Mouse (Mus musculus): ENCODE data around the gene Arx.

Gene Arx

DNA sequence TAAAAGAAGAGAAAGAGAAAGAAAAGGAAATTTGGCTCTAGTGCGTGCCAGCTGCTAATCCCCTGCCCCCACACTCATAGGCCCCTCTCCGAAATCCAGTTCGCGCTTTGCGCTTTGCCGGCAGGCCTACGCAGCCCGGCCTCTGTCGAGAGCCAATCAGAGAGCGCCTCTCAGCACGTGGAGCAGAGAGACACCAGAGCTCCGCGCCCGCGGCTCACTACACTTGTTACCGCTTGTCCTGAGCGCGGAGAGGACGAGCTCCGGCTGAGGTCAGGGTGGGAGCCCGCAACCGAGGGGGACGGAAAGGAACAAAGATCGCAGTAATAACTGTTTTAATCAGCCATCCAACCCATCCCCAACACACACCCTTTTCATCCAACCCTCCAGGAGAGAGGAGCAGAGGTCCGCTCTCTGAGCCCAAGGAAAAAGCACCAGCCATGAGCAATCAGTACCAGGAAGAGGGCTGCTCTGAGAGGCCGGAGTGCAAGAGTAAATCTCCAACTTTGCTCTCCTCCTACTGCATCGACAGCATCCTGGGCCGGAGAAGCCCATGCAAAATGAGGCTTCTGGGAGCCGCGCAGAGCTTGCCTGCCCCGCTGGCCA is at the start of gene Arx:
Gene Arx, plus strand, starts transcription at position 155 of the 603 bp plus-strand sequence.
- no peak for DNase-seq (ENCODE audit: low spot score)

DNA sequence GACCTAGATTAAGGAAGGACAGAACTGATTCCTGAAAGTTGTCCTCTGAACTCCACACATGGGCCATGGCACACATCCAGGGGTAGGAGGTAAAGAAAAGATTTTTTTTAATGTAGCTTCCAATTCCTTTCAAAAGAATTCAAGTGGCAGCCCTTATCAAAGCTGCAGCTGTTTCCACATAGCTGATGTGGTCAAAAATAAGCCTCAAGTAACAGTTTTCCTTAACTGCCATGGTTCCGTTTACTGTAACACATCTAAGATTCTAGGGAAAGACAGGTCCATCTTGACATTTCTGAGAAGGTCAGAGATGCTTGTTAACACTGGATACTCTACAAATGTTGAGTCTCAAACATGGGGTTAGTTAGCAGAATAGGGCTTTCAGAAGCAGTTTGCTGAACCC is 34.9 kb upstream of the Arx start:
- DNase-seq (ENCODE audit: low spot score), result no peak

DNA sequence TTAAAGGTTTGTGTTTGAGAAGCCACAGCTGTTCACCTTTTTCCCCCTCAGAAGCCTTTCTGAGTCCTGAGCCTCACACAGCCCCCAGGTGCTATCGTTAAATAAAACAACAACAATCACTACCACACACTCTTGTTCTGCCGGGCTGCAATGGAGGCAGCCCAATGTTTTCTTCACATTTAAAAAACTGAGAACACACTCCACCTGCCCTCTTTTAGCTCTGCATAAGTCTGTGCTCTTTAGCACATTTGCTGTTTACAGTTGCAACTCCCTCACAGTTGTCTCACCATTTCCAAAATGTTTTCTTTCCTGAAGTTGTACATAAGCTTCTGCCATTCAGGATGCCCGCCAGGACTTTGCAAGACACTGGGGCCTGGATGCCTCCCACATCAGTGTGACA is 10.6 kb upstream of the Arx start:
- no peak for DNase-seq (ENCODE audit: low spot score)

DNA sequence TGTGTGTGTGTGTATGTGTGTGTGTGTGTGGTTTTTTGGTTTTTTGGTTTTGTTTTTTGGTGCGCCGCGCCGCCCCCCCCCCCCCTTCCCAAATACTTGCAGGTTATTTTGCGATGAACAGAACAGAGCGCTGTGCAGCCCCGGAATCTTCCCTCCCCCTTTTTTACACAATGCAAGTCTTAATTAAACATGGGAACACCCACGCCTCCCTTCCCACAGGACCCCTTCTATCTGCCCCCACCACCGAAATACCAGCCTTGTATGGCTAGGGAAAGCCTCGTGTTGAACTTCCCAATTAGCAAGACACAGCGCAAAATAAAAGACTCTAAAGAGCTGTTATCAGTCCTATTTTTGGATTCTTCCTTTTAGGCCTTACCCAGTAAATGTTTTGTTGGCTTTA is 6.3 kb upstream of the Arx start:
- DNase-seq (ENCODE audit: low spot score), result no peak

DNA sequence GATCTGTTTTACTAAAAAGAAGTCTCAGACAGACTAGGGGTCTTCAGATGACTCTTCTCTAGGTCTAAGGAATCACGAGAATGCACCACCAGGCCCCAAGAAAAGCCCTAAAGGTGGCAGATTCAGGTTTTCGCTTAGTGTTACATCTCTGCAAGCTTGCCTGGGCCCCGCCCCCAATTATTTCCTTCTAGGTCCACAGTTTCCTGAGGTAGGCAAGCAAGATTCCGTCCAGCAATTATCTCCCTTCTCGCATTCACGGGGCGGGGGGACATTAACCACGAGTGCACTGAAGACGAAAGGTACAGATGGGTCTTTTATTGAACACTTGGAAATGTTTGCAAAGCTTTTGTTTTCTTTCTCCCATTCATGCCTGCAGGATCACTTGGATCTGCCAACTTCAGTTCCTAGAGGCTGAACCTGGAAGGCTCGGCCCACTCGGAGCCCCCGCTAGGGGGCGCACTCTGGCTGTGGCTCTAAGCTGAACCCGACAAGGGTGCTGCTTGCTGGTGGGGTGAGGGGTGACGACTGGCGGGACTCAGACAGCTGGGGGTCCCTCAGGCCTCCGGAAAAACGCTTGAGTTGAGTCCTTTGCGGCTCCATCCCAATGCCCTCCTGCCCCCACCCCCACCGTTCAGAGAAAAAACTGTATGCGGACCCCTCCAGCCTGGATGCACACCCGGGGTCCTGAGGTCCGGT is 5.1 kb upstream of the Arx start:
- DNase-seq (ENCODE audit: low spot score), result no peak

- DNase-seq (ENCODE audit: low spot score), result no peak
Observed at GRCm38 (mm10) chrX:93281756-93282155, 4.5 kb upstream of the Arx start.

GRCm38 (mm10) chrX:93285091-93285490 is 1.2 kb upstream of the Arx start:
- DNase-seq (ENCODE audit: low spot score), result no peak

DNA sequence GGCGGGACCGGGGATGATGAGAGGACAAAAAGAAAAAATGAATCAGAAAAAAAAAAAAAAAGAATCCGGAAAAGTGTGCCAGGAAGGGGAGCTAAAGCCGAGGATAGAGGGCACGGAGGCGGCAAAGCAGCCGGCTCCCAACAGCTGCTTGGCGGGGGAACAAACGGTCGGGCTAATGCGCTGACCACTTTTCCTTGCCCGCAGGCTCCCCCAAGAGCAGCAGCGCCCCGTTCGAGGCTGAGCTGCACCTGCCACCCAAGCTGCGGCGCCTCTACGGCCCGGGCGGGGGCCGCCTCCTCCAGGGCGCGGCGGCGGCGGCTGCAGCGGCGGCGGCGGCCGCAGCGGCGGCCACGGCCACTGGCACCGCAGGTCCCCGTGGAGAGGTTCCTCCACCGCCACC is 2.1 kb downstream of the Arx start:
- DNase-seq (ENCODE audit: low spot score), result no peak

GRCm38 (mm10) chrX:93289076-93289475 is 2.8 kb downstream of the Arx start:
- DNase-seq (ENCODE audit: low spot score), result no peak

GRCm38 (mm10) chrX:93289851-93290380 is 3.7 kb downstream of the Arx start:
- no peak for DNase-seq (ENCODE audit: low spot score)

DNA sequence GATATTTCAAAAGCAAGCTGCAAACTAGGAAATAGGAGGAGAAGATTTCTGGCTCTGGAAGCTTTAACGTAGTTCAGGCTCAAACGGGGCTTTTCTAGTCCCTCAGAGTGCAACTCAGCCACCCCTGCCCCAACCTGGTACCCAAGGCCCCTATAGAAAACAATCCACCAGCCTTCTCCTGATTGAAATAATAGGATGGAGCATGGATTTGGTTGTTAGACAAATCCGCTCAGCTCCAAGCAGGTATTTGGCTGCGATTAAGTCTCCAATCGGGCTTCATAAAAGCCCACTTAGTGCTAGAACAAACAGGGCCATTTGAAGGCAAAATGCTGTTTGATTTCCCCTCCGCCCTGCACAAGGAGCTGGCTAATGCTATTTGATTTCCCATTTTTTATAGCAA is 5.8 kb downstream of the Arx start:
- no peak for DNase-seq (ENCODE audit: low spot score)

GRCm38 (mm10) chrX:93294736-93295490 is 8.7 kb downstream of the Arx start:
- DNase-seq (ENCODE audit: low spot score), result no peak

DNA sequence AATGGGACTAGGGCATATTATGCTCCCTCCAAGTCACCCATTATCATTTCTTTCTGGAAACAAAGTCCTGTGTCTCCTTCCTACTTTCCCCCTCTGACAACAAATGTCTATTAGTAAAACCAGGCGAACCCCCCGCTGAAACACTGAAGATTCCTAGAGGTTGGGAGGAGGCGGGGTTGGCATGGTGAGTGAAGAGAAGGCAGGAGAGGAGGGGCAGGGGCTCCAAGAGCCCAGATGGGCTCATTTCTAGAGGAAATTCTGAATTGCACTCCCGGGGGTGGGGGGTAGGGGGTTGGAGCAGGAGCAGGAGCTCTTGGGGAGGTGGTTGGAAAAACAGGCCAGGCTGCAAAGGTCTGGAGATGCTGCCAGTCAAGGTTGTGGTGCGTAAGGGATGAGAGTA is 9.6 kb downstream of the Arx start:
- no peak for DNase-seq (ENCODE audit: low spot score)

- DNase-seq (ENCODE audit: low spot score), result no peak
Observed at GRCm38 (mm10) chrX:93297001-93297441, 10.8 kb downstream of the Arx start.

- no peak for DNase-seq (ENCODE audit: low spot score)
Observed at GRCm38 (mm10) chrX:93299046-93299626, 12.9 kb downstream of the Arx start.

DNA sequence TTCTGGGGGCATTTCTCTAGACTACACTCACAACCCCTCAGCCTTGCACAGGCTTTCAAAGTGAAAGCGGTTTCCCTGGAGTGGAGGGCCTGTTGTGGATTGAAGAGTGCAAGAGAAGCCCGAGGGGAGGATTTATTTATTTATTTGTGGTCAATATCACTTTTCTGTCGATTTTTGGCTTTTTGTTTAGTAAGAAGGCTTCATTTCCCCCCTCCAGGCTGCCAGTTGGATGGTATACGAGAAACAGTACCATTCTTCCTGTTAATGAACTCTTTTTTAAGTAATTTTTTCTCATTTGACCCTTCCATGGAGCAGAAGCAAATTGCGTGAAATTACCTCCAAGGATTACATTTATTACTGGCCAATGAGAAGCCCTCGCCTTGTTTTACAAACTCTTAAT is 13.5 kb downstream of the Arx start:
- no peak for DNase-seq (ENCODE audit: low spot score)

- DNase-seq (ENCODE audit: low spot score), result no peak
Observed at GRCm38 (mm10) chrX:93300183-93300815, 14.1 kb downstream of the Arx start.

GRCm38 (mm10) chrX:93301798-93302197 is 15.6 kb downstream of the Arx start:
- no peak for DNase-seq (ENCODE audit: low spot score)

GRCm38 (mm10) chrX:93305780-93306179 is 19.5 kb downstream of the Arx start:
- no peak for DNase-seq (ENCODE audit: low spot score)

- no peak for DNase-seq (ENCODE audit: low spot score)
Observed at GRCm38 (mm10) chrX:93317577-93317976, 31.3 kb downstream of the Arx start.

DNA sequence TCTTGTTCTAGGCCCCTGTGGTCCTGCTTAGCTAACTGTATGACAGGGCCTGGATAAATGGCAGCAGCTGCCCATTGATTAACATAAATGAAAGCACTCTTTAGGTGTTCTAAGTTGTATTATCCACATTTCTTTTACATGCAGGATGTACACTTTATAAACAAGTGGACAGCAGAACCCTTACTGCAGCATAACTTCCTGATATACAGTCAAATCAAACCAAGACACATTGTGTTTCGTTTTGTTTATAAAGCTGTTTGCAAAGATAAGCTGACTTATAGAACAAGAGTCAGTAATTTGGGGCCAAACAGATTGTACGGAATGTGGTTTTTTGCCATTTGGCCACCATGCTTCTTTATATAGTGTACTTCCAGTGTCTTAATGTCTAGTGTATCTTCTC is 33.7 kb downstream of the Arx start:
- DNase-seq (ENCODE audit: low spot score), result no peak

- no peak for DNase-seq (ENCODE audit: low spot score)
Observed at GRCm38 (mm10) chrX:93321336-93321735, 35.1 kb downstream of the Arx start.
